Mouse (Mus musculus) T-helper 2 cell (primary cell): ENCODE measurements around the gene Olfr1000.
"Not testable (repeated sequence)": the region's sequence is repeated elsewhere in the genome, so short reads cannot be mapped to it uniquely, and the experiment has no call there.

Source experiments
- in situ Hi-C: fragments of 300-600 bp; cut with MboI, MseI; formaldehyde crosslinking; loops from one replicate; pipeline ENCODE4 v1.15.1; 2025; ENCODE audit warnings: high pct_unique_total_duplicates

Gene Olfr1000

DNA sequence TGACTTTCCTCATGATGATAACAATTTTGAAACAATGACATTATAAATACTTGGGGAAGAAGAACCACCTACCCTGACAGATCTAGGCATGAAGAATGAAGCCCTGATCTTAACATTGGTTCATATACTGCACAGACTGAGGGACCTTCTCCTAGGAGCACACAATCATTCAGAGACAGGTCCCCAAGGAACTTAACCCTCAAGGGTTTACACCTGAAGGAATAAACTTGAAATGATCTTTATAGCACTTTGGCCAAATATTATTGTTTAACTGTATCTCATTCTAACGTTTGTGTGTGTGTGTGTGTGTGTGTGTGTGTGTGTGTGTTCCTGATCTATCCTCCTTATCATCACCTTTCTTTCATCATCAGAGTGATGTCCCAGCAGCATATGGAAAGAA is at the start of gene Olfr1000:
Olfr1000 (minus strand) TSS at position 101 of the 400 bp plus-strand sequence.
- in situ Hi-C loops, result no loop called here

DNA sequence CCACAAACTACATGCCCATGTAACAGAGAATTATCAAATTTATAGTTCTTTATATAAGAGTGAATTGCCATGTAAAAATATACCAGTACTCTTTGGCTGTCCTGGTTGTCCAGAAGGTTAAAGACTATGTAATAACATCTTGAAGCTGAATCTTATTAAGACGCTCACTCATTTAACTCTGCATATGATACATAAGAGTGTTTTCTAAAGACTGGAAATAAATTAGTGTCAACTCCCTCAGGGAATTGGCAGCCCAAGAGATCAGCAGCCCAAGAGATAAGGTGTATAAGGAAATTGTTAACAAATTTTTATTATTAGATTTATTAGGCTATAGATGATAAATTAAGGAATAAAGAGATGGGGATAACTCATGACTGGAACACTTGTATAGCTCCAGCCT is 38.9 kb upstream of the Olfr1000 start, which contains the start of gene Olfr1002:
Olfr1002 (minus strand) TSS at position 101 of the 400 bp plus-strand sequence.
- in situ Hi-C loops, result no loop called here

DNA sequence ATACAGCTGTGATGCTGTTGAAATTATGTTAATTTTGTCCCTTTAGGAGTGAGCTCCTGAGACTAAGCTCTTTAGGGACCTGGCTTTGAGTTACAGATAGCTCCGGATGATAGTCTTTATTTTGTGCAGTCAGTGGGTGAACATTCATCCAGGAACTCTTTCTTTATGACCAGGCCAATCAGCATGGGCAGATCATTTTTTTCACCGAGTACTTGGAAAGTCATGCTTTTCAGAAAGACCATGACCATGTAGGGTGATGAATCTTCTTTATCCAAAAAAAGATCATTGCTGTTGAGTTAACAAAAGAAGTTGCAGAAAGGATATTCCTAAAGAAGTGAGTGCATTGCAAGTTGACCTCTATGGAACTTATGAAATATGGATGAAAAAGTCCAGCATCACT is 23.1 kb downstream of the Olfr1000 start, which contains the start of gene Olfr998:
Olfr998 (plus strand) TSS at position 301 of the 400 bp plus-strand sequence.
- in situ Hi-C loops, result not testable (repeated sequence)

DNA sequence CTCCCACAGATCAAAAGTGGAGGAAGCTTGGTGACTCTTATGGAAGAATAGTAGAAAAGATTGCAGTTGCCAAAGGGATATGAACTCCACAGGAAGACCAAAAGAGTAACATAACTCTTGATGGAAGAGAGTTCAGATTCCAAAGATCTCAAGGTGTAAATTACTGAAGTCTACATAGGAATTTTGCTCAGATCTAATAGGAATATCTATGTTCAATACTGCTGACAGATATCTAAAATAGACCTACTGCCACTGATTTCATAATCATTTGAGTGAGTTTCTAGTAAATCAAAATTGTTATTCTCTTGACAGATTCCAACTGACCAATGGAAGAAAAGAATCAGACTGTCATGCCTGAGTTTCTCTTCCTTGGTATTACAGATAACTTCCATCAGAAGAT is 32.8 kb downstream of the Olfr1000 start, which contains the start of gene Olfr996:
Olfr996 (plus strand) TSS at position 301 of the 400 bp plus-strand sequence.
- in situ Hi-C loops, result no loop called here

DNA sequence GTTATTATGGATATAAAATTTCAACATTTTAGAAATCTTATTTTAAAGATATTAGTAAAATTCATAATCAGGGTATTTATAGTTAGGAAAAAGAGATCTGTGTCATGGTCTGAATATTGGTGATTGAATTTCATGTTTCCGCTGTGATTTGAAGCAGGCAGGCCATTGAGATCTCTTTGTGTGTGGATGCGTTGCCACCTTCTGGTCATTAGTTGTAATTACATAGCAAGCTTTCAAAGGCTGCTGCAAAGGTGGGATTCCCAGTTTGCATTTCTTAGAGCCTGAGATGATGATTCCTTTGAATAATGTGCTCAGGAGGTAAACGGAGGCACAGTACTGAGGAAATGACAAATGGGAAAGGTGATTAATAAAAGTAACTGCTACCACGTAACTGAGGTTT is 50.5 kb downstream of the Olfr1000 start:
- in situ Hi-C loops, result loop anchor here (5.0 kb wide), 1 partner anchor 429 kb away; no protein-coding TSS in a partner anchor

DNA sequence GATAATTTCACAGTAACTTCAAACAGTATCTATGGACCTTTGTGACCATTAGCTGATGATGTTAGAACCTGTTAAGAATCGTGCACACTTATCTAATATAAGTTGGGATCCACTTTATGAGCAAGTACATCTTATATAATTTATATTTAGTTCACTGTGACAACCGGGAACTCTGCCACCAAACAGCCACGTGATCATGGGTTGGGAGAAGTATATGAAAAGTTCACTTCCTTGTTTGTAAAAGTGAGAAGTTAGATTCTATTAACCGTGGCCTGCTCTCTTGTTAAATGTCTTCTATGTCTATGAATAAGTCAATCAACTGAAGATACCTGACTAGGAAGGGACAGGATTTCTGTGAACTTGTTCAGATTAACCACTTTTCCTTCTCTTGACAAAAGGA is 51.5 kb downstream of the Olfr1000 start:
- in situ Hi-C loops, result loop anchor here (5.0 kb wide), 1 partner anchor 428 kb away; no protein-coding TSS in a partner anchor
